Mouse (Mus musculus): Measurements from ENCODE around the gene Serpina16.

DNA sequence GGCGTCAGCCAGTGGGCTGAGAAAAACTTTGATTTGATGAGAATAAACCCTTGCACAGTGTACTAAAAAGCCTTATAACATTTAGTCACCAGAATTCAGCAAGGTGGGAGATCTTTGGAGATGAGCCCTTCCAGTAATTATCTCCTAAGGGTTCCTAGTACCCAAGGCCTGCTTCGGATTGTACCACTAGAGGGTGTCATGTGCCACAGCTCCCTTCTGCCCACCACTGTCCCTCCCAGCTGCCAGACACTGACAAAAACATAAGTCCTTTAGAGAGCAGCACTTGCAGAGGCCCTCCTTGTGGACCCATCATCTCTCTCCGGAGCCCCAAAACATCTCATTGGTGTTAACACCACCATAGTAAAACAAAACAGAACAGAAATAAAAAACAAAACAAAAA lies 35.6 kb upstream of the Serpina16 start:
- no peak for TF ChIP-seq CTCF (IDR thresholded peaks at IDR 0.05 in 2 of 3, conservative IDR thresholded peaks at IDR 0.05 in 1 of 3; ENCODE audit: control insufficient read depth in 1 of 3, insufficient read depth in 1 of 3, low read depth in 2 of 3, low read length in 3 of 3, poor library complexity in 1 of 3, severe bottlenecking in 1 of 3)
- no peak for TF ChIP-seq POLR2A (IDR thresholded peaks at IDR 0.05; ENCODE audit: control insufficient read depth in 1 of 2, insufficient read depth in 1 of 2, low read depth in 1 of 2, low read length in 2 of 2, poor library complexity in 1 of 2)
- no peak for TF ChIP-seq MYB (IDR thresholded peaks at IDR 0.05; ENCODE audit: low read depth, low read length)
- no peak for TF ChIP-seq TBP (IDR thresholded peaks at IDR 0.05; ENCODE audit: low read depth, low read length)
- no peak for TF ChIP-seq E2F4 (IDR thresholded peaks at IDR 0.05; ENCODE audit: borderline replicate concordance, low read depth, low read length)
- TF ChIP-seq USF1 (IDR thresholded peaks at IDR 0.05; ENCODE audit: low read depth, low read length): no peak
- no peak for TF ChIP-seq NRF1 (IDR thresholded peaks at IDR 0.05; ENCODE audit: insufficient read depth, low read depth, low read length, poor library complexity, severe bottlenecking)
- no peak for TF ChIP-seq RCOR1 (IDR thresholded peaks at IDR 0.05; ENCODE audit: low read depth, low read length)
- no peak for TF ChIP-seq EP300 (IDR thresholded peaks at IDR 0.05; ENCODE audit: low read depth in 1 of 2, low read length in 2 of 2)

Measured in MEL (cell line).